Mouse (Mus musculus): ENCODE data around the gene Cd5.

DNA sequence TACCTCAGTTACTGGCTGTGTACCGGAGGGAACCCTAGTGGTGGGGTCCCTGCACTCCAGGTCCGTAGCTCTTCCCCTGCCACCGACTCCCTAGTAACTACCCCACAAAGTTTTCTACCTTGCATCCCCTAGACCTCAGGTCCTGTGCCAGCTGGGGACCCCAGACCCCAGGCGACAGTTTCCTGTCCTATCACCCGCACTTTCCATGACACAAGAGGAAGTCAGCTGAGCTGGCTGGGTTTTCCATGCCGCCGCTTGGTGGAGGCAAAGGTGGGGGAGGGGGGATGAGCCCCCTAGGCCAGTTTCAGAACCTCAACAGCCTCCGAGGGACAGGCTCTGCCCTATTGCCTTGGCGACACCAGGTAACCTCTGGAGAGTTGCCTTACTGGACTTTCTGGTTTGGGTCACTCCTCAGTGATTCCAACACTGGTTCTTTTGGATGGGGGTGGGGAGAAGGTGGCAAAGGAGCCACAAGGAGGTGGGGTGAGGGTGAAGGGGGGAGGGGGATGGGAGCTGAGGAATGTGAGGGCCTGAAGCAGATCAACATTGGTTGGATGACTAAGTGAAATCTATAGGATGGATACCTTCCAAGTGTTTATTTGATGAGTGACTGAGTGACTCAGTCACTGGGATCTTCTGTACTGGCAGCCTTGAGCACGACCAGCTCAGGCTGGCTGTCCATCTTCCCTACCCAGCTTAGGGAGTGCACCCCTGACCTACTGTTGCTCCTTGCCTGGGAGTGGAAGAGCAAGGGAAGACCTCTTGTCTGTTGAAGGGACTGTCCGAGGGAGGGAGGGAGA is 2.0 kb upstream of the Cd5 start:
- TF ChIP-seq CTCF (conservative IDR thresholded peaks at IDR 0.05; ENCODE audit: low read length): no peak; the same call in 1 of the 2 replicates
- TF ChIP-seq POU5F1 (IDR thresholded peaks at IDR 0.05; ENCODE audit: borderline replicate concordance, low read length): no peak
- no peak for TF ChIP-seq NANOG (IDR thresholded peaks at IDR 0.05; ENCODE audit: borderline replicate concordance, low read length)

Measured in E14TG2a.4 (cell line).